Comparison of ENCODE assay signal across 8 mouse cellular contexts in the genomic region with DNA sequence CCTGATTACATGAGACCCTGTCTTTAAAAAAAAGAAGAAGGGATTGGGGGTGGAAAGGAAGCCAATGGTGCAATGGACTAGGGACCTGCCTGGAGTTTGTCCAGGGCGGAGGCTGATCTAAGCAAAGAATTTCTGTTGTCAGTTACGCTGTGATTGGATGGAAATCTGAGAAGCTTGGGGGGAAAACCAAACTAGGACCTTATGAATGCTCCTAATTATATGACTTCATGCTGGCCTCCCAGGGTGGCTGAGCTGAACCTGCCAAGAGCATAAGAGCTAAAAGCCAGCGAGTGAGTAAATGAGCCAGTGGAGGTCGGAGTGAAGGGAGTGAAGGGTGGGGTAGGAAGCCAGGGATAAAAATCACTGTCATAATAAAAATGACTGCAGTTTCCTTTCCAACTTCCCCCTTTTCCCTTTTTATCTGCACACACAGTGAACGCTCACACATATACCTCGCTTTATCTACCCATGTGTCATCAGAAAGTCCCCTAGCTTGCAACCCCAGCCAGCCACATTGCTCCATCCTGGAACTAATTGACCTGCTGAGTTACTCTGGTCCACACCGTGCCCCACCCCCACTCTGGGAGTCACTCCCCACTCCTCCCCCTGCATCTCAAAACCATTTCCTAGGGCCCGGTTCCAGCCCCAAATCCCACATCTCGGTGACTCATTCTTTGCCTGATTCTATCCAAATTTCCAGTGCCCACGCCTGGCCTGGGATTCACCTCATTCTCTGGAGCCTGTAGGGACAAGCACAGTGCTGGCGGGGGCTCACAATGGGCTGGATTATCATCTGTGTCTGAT. TPM values are rescaled to one million over a fixed set of nuclear protein-coding genes. Genes with fewer than 3 reads are reported as not detected.
DNase-seq lines count a peak whose midpoint lies in the region; ATAC-seq and TF ChIP-seq lines count a peak whose summit lies in the region.

No protein-coding gene starts in this region.

- peaks cover 5% of the 10 kb centered on the region for H3K4me1 ChIP-seq in forebrain, embryonic 14.5 days (ENCODE audit: control insufficient read depth, insufficient read depth, low read length)
- H3K4me1 ChIP-seq in forebrain, embryonic 16.5 days (replicated peaks; ENCODE audit: control insufficient read depth, insufficient read depth, low read length) = peaks cover 9% of the 10 kb centered on the region
- H3K4me1 ChIP-seq in embryonic facial prominence, embryonic 12.5 days = peaks cover 42% of the 10 kb centered on the region
- H3K4me1 ChIP-seq in stomach, embryonic 14.5 days (ENCODE audit: control insufficient read depth, insufficient read depth, low read length) = peaks cover 6% of the 10 kb centered on the region; the same call in 1 of the 2 replicates

- 56% methylated on average over 11 of the region's 11 CpGs for WGBS in forebrain, embryonic 14.5 days
- WGBS in forebrain, embryonic 16.5 days = 53% methylated on average over 11 of the region's 11 CpGs
- 36% methylated on average over 11 of the region's 11 CpGs for WGBS in embryonic facial prominence, embryonic 12.5 days
- WGBS in stomach, embryonic 14.5 days = 39% methylated on average over 11 of the region's 11 CpGs

- intact Hi-C loops in heart, postnatal 25 days (cut with DNase I) = loop anchor here (5.0 kb wide), 1 partner anchor 53 kb away; no protein-coding TSS in a partner anchor

- no peak overlapping the region for H3K4me2 ChIP-seq in forebrain, embryonic 14.5 days (ENCODE audit: low read length)
- H3K4me2 ChIP-seq in forebrain, embryonic 16.5 days (ENCODE audit: low read length) = no peak overlapping the region
- H3K4me2 ChIP-seq in embryonic facial prominence, embryonic 12.5 days (replicated peaks) = peak overlapping the region; percentile 29; the same call in 1 of the 2 replicates
- no peak overlapping the region for H3K4me2 ChIP-seq in stomach, embryonic 14.5 days (replicated peaks; ENCODE audit: low read depth, low read length)

- no peak overlapping the region for H3K4me3 ChIP-seq in forebrain, embryonic 14.5 days (ENCODE audit: low read depth, low read length)
- H3K4me3 ChIP-seq in forebrain, embryonic 16.5 days (replicated peaks; ENCODE audit: low read length) = no peak overlapping the region
- H3K4me3 ChIP-seq in C2C12 (ENCODE audit: insufficient read depth, poor library complexity, severe bottlenecking) = no peak overlapping the region
- no peak overlapping the region for H3K4me3 ChIP-seq in embryonic facial prominence, embryonic 12.5 days
- H3K4me3 ChIP-seq in stomach, embryonic 14.5 days (ENCODE audit: low read depth, low read length) = no peak overlapping the region

- TF ChIP-seq CTCF in C2C12 (IDR thresholded peaks at IDR 0.05; ENCODE audit: control insufficient read depth, insufficient read depth, insufficient read length) = no peak

- H3K9me3 ChIP-seq in forebrain, embryonic 14.5 days (replicated peaks; ENCODE audit: control insufficient read depth, low read length) = no peaks in the 10 kb centered on the region
- H3K9me3 ChIP-seq in forebrain, embryonic 16.5 days (ENCODE audit: control insufficient read depth, low read length) = no peaks in the 10 kb centered on the region
- no peaks in the 10 kb centered on the region for H3K9me3 ChIP-seq in embryonic facial prominence, embryonic 12.5 days
- H3K9me3 ChIP-seq in stomach, embryonic 14.5 days (ENCODE audit: control insufficient read depth, low read depth, low read length) = no peaks in the 10 kb centered on the region

- no peaks in the 10 kb centered on the region for H3K27me3 ChIP-seq in forebrain, embryonic 14.5 days (replicated peaks; ENCODE audit: control insufficient read depth, insufficient read depth, low read length)
- H3K27me3 ChIP-seq in forebrain, embryonic 16.5 days (replicated peaks; ENCODE audit: control insufficient read depth, insufficient read depth, low read length) = no peaks in the 10 kb centered on the region
- H3K27me3 ChIP-seq in C2C12 (ENCODE audit: control insufficient read depth, insufficient read depth, insufficient read length) = no peaks in the 10 kb centered on the region
- H3K27me3 ChIP-seq in embryonic facial prominence, embryonic 12.5 days = 0 out of 2 replicates have a peak, but pooled peaks cover 3% of the 10 kb centered on the region
- H3K27me3 ChIP-seq in stomach, embryonic 14.5 days (ENCODE audit: control insufficient read depth, insufficient read depth, low read length) = no peaks in the 10 kb centered on the region

- no peaks in the 10 kb centered on the region for H3K36me3 ChIP-seq in forebrain, embryonic 14.5 days (ENCODE audit: control insufficient read depth, insufficient read depth, low read length)
- no peaks in the 10 kb centered on the region for H3K36me3 ChIP-seq in forebrain, embryonic 16.5 days (ENCODE audit: control insufficient read depth, insufficient read depth)
- H3K36me3 ChIP-seq in C2C12 (ENCODE audit: control insufficient read depth, insufficient read depth) = no peaks in the 10 kb centered on the region
- H3K36me3 ChIP-seq in embryonic facial prominence, embryonic 12.5 days = no peaks in the 10 kb centered on the region
- no peaks in the 10 kb centered on the region for H3K36me3 ChIP-seq in stomach, embryonic 14.5 days (ENCODE audit: control insufficient read depth, insufficient read depth, low read length)

- no peak for ATAC-seq in forebrain, embryonic 14.5 days
- ATAC-seq in forebrain, embryonic 16.5 days = no peak
- ATAC-seq in embryonic facial prominence, embryonic 12.5 days (ENCODE audit: insufficient number of reproducible peaks, insufficient read depth, low FRiP score, low TSS enrichment) = peak; percentile 22; the same call in 1 of the 2 replicates
- ATAC-seq in stomach, embryonic 14.5 days (ENCODE audit: insufficient number of reproducible peaks, insufficient read depth, low FRiP score, low read depth) = peak; percentile 37; the same call in 1 of the 2 replicates

- peak; percentile 33 for DNase-seq in forebrain, embryonic 14.5 days (ENCODE audit: low spot score)
- peak; percentile 63 for DNase-seq in heart, postnatal 25 days (ENCODE audit: low spot score)
- DNase-seq in T-cell, adult 2 months (ENCODE audit: low spot score) = no peak
- DNase-seq in retina, embryonic 14.5 days (ENCODE audit: low spot score) = no peak

- no peak overlapping the region for H3K27ac ChIP-seq in forebrain, embryonic 14.5 days (ENCODE audit: low read depth, low read length)
- no peak overlapping the region for H3K27ac ChIP-seq in forebrain, embryonic 16.5 days (ENCODE audit: low read length)
- peak overlapping the region; percentile 73 for H3K27ac ChIP-seq in embryonic facial prominence, embryonic 12.5 days
- H3K27ac ChIP-seq in stomach, embryonic 14.5 days (ENCODE audit: low read length) = no peak overlapping the region

- no peaks in the 10 kb centered on the region for H3K79me3 ChIP-seq in C2C12 (ENCODE audit: low read depth)

- H3ac ChIP-seq in C2C12 (ENCODE audit: control insufficient read depth, insufficient read length, low read depth) = no peak overlapping the region

- no peak overlapping the region for H3K9ac ChIP-seq in forebrain, embryonic 14.5 days (ENCODE audit: low read length)
- H3K9ac ChIP-seq in forebrain, embryonic 16.5 days (replicated peaks; ENCODE audit: low read depth, low read length) = no peak overlapping the region
- H3K9ac ChIP-seq in embryonic facial prominence, embryonic 12.5 days = no peak overlapping the region
- no peak overlapping the region for H3K9ac ChIP-seq in stomach, embryonic 14.5 days (replicated peaks; ENCODE audit: low read depth, low read length)

- H3K79me2 ChIP-seq in C2C12 (ENCODE audit: control insufficient read depth, insufficient read depth) = no peaks in the 10 kb centered on the region

TF ChIP-seq in C2C12, 6 proteins besides CTCF, POLR2A, EP300 and RAD21:
- TF ChIP-seq USF1 (IDR thresholded peaks at IDR 0.05; ENCODE audit: low read depth) (no peak), MAX (IDR thresholded peaks at IDR 0.05) (no peak), MYOD1 (IDR thresholded peaks at IDR 0.05; ENCODE audit: control insufficient read depth, insufficient read length, low read depth) (no peak), MYOG (IDR thresholded peaks at IDR 0.05; ENCODE audit: control insufficient read depth, extremely low read depth, insufficient read length) (no peak), CEBPB (IDR thresholded peaks at IDR 0.05; ENCODE audit: low read depth) (peak; percentile 43)

RNA-seq across cellular contexts. Expression of a gene that starts 2.2 kb away (rescaled TPM):
- 2.1 and 3.0 TPM in 2 replicates for polyA plus RNA-seq in forebrain, embryonic 14.5 days (2014; fragmentation: Nextera tagmentation; extraction: Ambion mirVana)
- polyA plus RNA-seq in forebrain, embryonic 16.5 days (2015; fragmentation: Nextera tagmentation; extraction: Ambion mirVana) = 1.5 and 2.0 TPM in 2 replicates
- 0.27 TPM for polyA plus RNA-seq in C2C12 (2012; fragmentation: generic; extraction: Trizol)
- polyA plus RNA-seq in embryonic facial prominence, embryonic 12.5 days (2016; fragmentation: Nextera tagmentation; extraction: Ambion mirVana) = 2.0 and 2.2 TPM in 2 replicates
- total RNA-seq in heart, postnatal 25 days (2021) = under 1 TPM; 0.13 to 0.25 TPM
- 0.25 and 0.38 TPM in 2 replicates for polyA plus RNA-seq in stomach, embryonic 14.5 days (2014; fragmentation: Nextera tagmentation; extraction: Ambion mirVana)

RNA-seq across cellular contexts. Expression of a gene that starts 40.2 kb away (rescaled TPM):
- polyA plus RNA-seq in forebrain, embryonic 14.5 days (2014; fragmentation: Nextera tagmentation; extraction: Ambion mirVana) = 0.23 and 0.34 TPM in 2 replicates
- polyA plus RNA-seq in forebrain, embryonic 16.5 days (2015; fragmentation: Nextera tagmentation; extraction: Ambion mirVana) = 0.26 and 0.66 TPM in 2 replicates
- polyA plus RNA-seq in C2C12 (2012; fragmentation: generic; extraction: Trizol) = 0.25 TPM
- 2.1 and 2.4 TPM in 2 replicates for polyA plus RNA-seq in embryonic facial prominence, embryonic 12.5 days (2016; fragmentation: Nextera tagmentation; extraction: Ambion mirVana)
- total RNA-seq in heart, postnatal 25 days (2021) = under 1 TPM; 0.13 to 0.25 TPM
- polyA plus RNA-seq in stomach, embryonic 14.5 days (2014; fragmentation: Nextera tagmentation; extraction: Ambion mirVana) = 0.51 and 0.81 TPM in 2 replicates

RNA-seq across cellular contexts. Expression of a gene that starts 49.8 kb away (rescaled TPM):
- polyA plus RNA-seq in forebrain, embryonic 14.5 days (2014; fragmentation: Nextera tagmentation; extraction: Ambion mirVana) = 24.0 and 25.2 TPM in 2 replicates
- polyA plus RNA-seq in forebrain, embryonic 16.5 days (2015; fragmentation: Nextera tagmentation; extraction: Ambion mirVana) = 25.1 and 27.5 TPM in 2 replicates
- polyA plus RNA-seq in C2C12 (2012; fragmentation: generic; extraction: Trizol) = 20.1 TPM
- polyA plus RNA-seq in embryonic facial prominence, embryonic 12.5 days (2016; fragmentation: Nextera tagmentation; extraction: Ambion mirVana) = 21.6 and 24.5 TPM in 2 replicates
- 1 to 10 TPM; 5.3 to 5.8 TPM for total RNA-seq in heart, postnatal 25 days (2021)
- 12.5 and 13.8 TPM in 2 replicates for polyA plus RNA-seq in stomach, embryonic 14.5 days (2014; fragmentation: Nextera tagmentation; extraction: Ambion mirVana)

RNA-seq across cellular contexts. Expression of a gene that starts 56.7 kb away (rescaled TPM):
- polyA plus RNA-seq in forebrain, embryonic 14.5 days (2014; fragmentation: Nextera tagmentation; extraction: Ambion mirVana) = 739 and 915 TPM in 2 replicates
- 637 and 697 TPM in 2 replicates for polyA plus RNA-seq in forebrain, embryonic 16.5 days (2015; fragmentation: Nextera tagmentation; extraction: Ambion mirVana)
- 3,802 TPM for polyA plus RNA-seq in C2C12 (2012; fragmentation: generic; extraction: Trizol)
- 893 and 953 TPM in 2 replicates for polyA plus RNA-seq in embryonic facial prominence, embryonic 12.5 days (2016; fragmentation: Nextera tagmentation; extraction: Ambion mirVana)
- total RNA-seq in heart, postnatal 25 days (2021) = 100 to 1,000 TPM; 532 to 566 TPM
- polyA plus RNA-seq in stomach, embryonic 14.5 days (2014; fragmentation: Nextera tagmentation; extraction: Ambion mirVana) = 974 and 1,057 TPM in 2 replicates

Comparison
In these comparisons a context has a peak if more than half of its experiments do, and no peak if none do; other contexts are left out.
1. ATAC-seq: peak in embryonic facial prominence, embryonic 12.5 days (single experiment) and stomach, embryonic 14.5 days (single experiment); none in forebrain, embryonic 14.5 days (single experiment) and forebrain, embryonic 16.5 days (single experiment).
2. DNase-seq: peak in forebrain, embryonic 14.5 days (single experiment) and heart, postnatal 25 days (single experiment); none in T-cell, adult 2 months (single experiment) and retina, embryonic 14.5 days (single experiment).